Mouse (Mus musculus) 416B (cell line): ENCODE results near the gene Trove2.
A peak's percentile ranks its signal among the peaks of the same experiment; 100 is the strongest.

ENCODE experiments used
- DNase-seq: peaks from one replicate; pipeline ENCODE4 v3.0.0; 2011; ENCODE audit warnings: low read depth

Trove2 gene

DNA sequence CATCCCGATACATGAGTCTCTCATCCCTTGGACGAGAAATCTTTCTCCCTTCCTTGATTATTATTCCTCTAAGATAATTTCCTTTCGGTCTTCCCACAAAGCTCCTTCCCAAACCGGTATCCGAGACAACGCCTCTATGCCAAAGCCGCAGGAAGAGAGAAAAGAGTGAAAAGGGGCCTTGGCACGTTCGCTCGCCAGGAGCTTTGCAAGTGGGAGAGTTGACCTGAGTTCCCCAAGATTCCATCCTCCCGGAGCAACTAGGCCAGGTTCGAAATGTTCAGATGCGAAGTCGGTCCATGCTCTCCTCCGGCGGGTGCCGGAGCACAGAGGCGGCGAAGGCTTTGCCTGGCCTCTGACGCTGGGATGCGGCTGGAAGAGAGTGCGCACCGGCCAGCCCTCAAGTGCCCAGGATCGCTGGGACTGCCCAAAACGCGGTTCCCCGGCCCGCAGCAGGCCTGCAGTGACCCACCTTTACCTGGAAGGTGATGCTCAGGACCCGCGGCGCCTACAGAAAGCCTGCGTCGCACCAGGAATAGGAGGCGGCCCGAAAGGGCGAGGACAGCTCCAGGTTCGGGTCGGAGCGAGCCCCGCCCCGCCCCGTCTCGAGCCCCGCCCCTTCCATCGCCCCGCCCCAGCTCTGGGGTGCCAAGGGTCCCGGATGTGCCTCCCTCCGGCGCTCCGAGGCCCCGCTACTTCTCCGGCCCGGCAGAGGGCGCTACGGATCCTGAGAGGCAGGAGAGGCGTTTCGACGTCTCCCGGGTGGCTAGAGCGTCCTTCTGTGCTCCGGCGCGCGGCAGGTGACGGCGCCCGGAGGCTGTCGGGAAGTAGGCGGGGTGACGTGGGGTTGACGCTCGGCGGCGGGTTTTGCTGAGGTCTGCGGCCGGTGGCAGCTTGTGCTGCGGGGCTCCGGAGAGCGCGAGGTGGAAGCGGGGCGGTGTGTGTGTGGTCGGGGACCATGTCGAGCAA lies at the start of gene Trove2, which contains the start of gene Uchl5:
Gene Trove2, minus strand, starts transcription at position 623 of the 966 bp plus-strand sequence.
Gene Uchl5, plus strand, starts transcription at position 827 of the 966 bp plus-strand sequence.
- DNase-seq: peak; percentile 98

DNA sequence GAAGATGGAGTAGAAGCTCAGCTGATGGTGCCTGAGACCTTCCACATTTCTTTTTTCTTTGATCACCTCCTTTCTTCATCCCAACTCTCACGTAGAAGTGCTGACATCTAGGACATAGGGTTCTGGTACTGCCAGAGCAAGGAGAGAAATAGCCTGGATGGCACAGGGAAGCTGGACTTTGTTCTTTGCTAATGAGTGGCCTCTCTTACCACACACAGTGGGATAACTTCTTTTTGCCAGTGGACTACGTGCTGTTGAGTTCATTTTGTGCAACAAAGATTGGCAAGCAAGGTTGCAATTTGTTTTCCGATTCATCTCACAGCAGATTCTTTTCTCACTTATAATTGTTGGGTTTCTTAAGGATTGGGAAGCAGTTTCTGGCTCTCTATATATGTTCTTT lies 45.8 kb upstream of the Trove2 start:
- DNase-seq: no peak

DNA sequence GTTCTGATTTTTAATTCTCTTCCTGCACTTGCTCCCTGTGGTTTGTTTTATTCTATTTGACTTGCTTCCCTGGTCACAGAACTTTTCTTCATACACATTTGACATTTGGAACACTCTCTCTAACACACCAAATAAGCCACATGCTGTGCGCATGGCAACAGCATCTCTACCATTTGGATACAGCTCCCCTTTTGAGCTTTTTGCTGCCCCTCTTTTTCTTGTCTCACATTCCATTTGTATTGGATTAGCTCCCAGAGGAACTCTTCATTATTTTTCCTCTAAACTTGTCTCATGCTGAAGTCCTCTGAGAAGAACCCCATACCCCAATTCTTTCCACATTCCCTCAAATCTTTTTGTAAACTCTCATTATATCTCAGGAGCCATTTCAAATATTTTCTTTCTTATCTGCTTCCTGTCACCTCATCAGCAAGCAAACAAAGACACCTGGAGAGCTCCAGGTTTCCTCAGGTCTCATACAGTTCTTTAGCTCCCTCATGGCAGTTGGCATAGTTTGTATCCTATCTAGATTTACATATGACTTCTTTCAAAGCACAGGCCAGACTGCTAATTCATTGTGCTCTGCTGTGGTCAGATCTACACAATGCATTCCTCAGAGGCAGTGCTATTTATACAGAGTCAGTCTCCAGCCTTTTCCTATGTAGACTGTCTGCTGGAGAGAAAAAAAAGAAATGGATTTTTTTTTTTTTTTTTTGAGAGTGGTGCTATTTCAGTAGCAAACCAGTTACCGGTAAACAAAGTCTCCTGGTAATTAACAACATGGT lies 43.4 kb upstream of the Trove2 start:
- peak; percentile 24 for DNase-seq

DNA sequence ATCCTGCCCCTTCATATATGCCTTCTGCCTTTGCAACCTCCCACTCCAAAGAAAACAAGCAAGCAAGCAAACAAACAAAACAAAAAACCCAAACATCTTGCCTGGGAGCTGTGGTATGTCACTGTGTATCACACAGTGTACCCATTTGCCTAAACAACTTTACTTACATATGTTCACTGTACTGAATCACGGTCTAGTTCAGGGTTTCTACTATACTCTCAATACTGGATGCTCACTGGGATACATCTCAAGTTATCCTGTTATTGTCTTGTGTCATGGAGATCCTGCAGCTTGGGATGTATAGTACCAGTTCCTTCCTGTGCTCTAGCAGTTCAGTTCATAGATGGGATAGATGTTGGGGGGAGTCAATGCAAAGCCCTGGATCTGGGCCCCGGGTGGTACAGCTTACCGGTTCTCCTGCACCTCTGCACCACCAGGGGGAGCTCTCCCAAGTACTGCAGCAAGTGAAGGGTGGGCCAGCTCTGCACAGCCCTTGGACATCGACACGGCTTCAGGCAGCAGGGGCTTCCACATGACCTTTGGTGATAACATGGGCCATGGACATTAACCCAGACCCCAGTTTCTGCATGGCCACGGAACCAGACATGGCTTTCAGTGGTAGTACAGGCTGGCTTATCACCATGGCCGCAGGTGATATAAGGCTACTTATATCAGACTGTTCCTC lies 37.0 kb upstream of the Trove2 start:
- peak; percentile 83 for DNase-seq

DNA sequence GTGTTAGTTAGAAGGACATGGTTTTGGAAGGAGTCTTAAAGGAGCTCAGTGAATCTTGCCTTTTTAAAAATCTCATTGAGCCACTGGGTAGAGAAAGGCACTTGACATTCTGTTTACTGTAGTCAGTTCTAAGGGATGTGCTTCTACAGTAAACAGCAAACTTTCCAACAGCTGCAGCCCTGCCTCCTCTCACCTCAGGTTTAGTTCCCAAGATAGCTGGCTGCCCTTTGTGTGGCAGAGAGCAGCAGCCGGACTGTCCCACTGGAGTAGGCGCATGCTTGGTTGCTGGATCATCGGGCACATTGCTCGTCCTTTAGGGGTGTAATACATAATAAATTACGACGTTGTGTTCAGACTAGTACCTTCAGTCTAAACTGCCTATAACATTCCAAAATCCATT lies 32.2 kb upstream of the Trove2 start:
- no peak for DNase-seq

DNA sequence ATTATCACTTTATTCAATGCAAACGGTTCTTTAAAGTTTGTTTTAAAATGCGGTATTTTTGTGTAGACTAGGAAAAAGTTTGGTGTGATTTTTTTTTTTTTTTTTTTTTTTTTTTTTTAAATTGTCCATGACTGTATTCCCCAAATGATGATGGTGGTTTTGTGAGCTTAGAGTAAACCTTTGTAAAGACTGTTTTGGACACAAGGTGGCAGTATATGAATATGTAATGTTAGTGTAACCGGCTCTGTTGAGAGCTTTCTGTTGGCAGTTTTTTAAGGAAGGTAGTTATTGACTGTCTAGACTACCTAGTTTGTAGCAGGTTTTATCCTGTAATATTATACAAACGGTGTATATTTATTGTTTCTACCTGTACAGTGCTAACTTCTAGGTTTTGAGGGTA lies 26.7 kb upstream of the Trove2 start:
- DNase-seq: peak; percentile 92

DNA sequence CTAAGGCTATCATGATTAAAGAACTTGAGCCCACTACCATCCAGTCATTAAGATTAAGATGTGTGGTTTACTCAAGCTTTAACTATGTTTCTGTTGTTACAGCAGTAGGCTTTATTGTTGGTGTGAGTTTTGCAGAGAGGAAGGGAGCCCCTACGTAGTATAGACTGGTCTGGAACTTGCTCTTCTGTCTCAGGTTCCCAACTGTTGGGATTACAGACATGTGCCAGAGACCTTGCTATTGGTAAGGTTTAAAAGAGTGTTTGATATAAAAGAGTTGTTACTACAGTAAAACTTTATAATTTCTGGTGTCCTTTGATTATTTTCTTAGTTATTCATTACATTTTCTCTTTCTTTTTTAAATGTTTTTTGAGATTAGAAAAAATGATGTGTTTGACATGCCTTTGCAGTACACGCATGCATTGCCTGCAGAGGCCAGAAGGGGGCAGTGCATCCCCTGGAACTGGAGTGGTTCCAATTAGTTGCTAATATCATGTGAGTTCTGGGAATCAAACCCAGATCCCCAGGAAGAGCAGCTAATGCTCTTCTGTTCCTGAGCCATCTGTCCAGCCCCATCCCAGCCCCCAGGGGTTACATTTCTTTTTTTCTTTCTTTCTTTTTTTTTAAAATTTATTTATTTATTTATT lies 11.8 kb upstream of the Trove2 start:
- peak; percentile 64 for DNase-seq

DNA sequence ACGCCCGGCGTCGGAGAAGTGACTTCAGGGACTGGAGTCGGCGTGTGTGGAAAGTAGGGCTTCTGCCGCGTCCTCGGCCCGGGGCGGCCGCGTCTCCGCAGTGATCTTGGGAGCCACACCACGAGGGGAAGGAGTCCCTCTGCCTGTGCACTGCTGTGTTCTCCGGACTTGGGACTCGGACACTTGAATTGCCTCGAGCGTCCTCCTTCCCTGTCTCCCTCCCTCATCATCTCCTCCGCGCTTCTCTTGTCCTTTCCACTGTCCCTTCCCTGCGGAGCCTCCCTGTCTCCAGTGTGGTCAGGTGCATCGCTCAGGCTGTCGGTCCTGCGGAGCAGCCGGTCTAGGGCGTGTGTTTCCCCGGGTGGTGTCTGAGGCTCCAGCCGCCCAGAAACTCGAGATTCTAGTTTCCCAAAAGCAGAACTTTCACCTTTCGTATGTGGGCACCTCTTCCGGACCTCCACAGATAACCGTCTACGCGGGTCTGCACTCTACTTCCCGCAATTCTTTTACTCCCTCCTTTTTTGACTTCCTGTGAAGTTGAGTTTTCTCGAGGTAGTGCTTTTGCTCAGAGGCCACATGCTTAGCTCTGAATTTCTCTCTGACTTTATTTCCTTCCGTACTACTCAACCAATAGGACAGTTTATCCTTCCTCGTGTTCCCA lies 820 bp upstream of the Trove2 start:
- DNase-seq: peak; percentile 81

DNA sequence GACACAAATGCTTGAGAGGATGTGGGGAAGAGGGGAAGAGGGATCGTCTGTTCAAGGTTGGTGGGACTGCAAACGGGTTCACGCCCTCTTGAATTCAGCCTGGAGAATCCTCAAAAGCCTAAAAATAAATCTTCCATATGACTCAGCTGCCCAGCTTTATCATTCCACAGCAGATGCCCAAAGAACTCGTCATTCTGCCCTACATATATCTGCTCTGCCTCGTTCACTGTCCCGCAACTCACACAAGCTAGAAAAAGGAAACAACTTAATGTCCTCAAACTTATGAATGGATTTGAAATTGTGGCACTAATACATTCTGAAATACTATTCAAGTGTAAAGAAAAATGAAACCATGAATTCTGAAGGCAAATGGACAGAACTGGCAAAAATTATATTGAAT lies 3.0 kb downstream of the Trove2 start:
- peak; percentile 58 for DNase-seq

DNA sequence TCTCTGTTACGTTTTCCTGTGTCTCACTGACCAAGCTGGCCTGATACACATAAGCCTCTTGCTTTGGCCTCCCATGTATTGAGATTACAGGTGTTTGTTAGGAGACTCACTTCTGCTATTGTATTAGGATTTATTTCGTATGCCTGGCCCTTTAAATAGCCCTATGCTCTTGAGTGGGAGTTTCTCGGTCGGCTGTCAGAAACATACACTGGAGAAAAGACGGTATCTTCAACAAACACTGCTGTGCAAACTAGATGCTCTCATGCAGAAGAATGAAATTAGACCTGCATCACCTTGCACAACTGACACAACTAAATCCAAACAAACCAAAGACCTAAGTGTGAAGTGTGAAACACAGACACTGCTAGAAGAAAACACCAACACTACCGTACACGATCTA lies 3.8 kb downstream of the Trove2 start:
- DNase-seq: no peak

DNA sequence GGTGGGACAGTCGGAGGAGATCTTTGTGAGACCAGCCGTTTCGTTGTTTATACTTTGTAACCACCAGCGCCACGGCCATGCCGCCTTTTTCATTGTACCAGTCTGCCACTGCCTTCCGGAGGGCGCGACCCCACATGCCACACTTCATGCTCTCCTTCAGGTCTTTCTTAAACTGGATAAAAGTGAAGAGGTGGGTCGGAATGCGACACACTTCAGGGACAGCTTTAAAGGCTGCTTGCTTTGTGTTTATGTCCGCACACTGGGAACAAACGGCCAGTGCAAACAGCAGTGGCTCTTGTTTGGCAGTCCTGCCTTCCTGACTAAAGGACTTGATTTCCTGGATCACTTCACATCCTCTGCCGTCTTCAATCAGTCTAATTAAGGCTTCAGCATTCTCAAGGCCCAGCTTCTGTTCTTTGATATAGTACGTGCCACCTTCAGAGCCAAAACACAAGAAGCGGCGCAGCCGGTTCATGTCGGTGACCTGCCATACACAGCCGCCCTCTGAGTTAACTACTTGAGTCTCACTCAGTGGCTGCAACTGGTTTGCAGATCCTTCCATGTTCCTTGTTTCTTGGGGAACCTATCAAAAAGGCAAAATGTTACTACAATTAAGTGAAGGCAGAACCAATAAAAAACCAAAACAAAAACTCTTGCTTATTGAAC lies 6.3 kb downstream of the Trove2 start:
- DNase-seq: no peak

DNA sequence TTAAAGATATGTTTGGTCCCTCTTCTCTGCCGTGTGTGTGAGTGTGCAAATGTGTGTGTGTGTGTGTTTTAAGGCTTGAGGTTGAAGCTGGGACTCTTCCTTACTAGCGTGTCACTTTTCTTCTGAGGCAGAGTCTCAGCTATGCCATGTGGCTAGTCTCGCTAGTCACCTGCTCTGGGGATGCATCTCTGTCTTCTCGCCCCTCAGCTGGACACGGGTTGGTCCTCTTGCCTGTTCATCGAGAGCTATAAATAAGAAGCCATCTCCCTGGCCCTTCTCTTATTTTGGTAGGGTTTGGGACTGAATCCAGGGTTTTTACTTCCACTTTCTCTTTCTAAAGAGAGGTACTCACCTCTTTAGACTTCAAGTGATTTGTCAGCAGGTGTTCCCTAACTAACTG lies 10.6 kb downstream of the Trove2 start:
- no peak for DNase-seq

DNA sequence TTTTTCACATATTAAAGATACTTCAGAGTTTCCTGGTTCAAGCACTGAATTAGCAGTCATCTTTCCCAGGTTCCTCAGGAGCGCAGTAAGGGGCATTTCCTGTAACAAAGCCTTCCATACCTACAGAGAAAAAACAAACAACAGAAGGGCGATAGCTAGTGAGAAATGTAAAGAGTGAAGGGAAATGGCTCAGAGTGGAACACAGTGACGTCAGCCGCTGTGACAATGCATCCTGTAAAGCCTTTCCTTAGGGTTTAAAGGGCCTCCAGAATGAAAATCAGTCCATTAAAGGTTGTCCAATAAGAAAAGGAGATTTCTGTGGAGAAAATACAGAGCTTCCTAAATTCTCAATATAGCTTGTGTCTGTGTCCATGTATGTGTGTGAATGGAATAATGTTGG lies 11.1 kb downstream of the Trove2 start:
- no peak for DNase-seq

DNA sequence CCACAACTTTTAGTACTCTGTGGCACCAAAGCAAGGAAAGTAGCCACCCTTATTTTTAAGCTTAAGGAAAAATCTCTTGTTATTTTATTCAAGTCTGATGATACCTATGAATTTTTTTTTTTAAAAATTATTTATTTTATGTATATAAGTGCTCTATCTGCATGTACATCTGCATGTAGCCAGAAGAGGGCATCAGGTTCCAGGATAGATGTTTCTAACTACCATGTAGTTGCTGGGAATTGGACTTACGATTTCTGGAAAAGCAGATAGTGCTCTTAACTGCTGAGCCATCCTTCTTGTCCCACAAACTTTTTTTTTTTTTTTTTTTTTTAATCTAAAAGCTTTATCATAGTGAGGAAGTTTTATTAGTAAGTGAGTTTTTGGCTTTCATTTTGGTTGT lies 12.4 kb downstream of the Trove2 start:
- DNase-seq: peak; percentile 61

DNA sequence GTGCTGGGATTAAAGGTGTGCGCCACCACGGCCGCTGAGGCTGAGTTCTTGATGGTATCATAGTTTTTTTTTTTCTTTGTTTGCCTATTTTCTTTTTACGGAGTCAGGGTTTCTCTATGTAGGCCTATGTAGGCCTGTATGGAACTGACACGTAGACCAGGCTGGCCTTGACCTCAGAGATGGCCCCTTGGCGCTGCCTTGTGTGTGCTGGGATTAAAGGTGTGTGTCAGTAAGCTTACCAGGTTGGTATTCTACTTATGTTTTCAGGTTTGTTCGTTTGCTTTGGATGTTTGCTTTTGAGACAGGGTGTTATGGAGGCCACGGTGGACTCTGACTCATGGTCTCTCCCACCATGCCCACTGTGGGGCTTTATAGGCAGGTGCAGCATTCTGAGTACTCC lies 14.7 kb downstream of the Trove2 start:
- no peak for DNase-seq

DNA sequence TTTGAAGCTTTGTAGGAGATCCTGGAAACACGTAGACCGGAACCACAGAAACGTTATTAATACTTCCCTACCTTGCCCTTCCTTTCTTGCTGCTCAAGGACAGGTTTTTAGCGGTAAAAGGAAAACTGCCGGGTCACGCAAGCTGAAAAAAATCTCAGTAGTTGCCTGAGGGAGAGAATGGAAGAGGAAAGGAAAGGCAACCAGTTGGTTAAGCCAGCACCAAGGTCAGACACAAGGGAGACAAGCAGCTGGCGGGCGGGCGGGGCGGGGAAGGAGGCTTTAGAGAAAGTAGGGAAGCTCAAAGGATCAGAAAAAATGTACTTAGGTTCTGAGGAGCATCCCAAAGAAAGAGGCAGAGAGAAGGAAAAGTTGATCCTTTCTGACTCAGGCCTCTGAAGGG lies 31.0 kb downstream of the Trove2 start:
- no peak for DNase-seq

DNA sequence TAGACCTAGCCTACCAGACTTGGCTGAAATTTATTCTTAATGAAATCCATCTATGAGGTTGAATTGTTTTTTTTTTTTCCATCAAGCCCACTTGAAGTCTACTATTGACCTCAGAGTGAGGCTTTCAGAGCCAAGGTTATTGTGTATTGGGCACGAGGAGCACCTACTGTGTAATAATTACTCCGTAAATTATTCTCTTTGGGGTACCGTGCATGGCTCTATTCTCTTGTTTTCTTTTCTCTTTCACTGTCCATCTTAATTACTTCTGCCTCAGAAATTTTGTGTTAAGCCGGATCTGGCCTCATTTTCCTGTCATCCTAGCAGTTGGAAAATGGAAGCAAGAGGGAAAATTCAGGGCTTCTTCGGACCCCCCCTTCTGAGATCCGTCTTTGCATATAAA lies 34.7 kb downstream of the Trove2 start:
- no peak for DNase-seq

DNA sequence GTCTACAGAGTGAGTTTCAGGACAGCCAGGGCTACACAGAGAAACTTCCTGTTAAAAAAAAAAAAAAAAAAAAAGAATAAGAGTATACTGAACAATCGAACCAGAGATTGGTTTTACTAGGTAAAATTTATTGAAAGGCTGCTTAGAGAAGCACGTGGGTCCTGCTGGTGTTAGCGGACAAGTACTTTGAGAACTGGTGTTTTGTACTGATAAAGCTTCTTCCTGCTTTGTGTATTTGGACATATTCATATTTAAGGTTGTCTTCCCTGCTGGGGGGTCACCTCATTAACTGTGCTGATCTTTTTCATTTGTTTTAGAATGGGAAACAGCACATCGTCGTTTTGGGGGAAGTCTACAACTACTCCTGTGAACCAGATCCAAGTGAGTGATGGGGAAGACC lies 35.5 kb downstream of the Trove2 start:
- no peak for DNase-seq

DNA sequence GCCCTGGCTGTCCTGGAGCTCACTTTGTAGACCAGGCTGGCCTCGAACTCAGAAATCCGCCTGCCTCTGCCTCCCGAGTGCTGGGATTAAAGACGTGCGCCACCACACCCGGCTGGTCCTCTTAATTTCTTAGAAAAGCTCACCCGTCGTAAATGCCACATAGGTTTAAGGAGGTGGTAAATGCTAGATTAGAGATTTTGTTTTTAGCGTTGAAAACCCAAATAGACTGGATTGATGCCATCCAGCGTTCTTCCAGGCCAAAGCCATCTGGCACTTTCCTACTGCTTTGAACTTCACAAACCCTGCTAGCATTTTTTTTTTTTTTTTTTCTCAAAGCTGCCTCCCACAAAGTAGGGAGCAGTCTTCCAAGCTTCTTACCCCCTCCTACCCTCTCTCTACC lies 36.3 kb downstream of the Trove2 start:
- no peak for DNase-seq
